ENCODE assay signal across 29 mouse cellular contexts in the genomic region with DNA sequence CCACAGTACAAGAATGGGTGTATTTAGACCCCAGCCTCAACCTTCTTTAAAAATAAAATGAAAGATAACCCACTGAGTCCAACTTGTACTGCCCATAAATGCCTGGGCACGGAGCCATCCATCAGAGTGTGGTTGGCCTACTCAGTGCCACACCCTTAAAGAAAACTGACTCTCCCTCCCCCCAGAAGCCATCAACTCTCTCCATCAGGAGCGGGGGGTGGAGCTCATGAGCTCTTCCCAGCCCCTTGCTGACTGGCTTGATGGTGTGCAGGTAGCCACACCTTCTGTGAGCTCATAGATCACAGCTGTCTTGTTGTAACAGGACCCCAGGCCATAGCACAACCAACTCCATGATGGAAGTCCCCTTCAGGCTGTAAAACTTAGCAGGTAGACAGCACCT. TPM values are rescaled to one million over a fixed set of nuclear protein-coding genes. Genes with fewer than 3 reads are reported as not detected.
A peak's percentile ranks its signal among the peaks of the same experiment; 100 is the strongest.
DNase-seq lines count a peak whose midpoint lies in the region; ATAC-seq and TF ChIP-seq lines count a peak whose summit lies in the region.
"Had no signal": no experiment of that assay in that cellular context is flagged by ENCODE, and none has a peak within 500 bp of the region (broad histone marks: within the 10 kb centered on the region; RNA-seq: fewer than 3 reads in every experiment).

No protein-coding gene starts in this region.

- WGBS in lung, embryonic 14.5 days = 58% methylated on average over 2 of the region's 2 CpGs
- WGBS in lung, postnatal 0 days = 45% methylated on average over 2 of the region's 2 CpGs
- WGBS in limb, embryonic 14.5 days = 49% methylated on average over 2 of the region's 2 CpGs
- WGBS in stomach, postnatal 0 days = 49% methylated on average over 2 of the region's 2 CpGs

- no peak overlapping the region for H3K4me3 ChIP-seq in lung, embryonic 14.5 days (ENCODE audit: low read depth, low read length)
- no peak overlapping the region for H3K4me3 ChIP-seq in lung, postnatal 0 days (ENCODE audit: low read depth, low read length)
- no peak overlapping the region for H3K4me3 ChIP-seq in limb, embryonic 14.5 days (replicated peaks; ENCODE audit: low read length)
- no peak overlapping the region for H3K4me3 ChIP-seq in stomach, postnatal 0 days (ENCODE audit: low read depth, low read length)
- H3K4me3 ChIP-seq: embryonic facial prominence, embryonic 12.5 days; forebrain, embryonic 10.5 days; heart, embryonic 12.5 days; hindbrain, embryonic 10.5 days; left cerebral cortex, adult 2 months; lung, embryonic 15.5 days; midbrain, embryonic 15.5 days had no signal

- no peak overlapping the region for H3K4me2 ChIP-seq in lung, embryonic 14.5 days
- H3K4me2 ChIP-seq in lung, postnatal 0 days (replicated peaks; ENCODE audit: low read depth, low read length) = no peak overlapping the region
- H3K4me2 ChIP-seq in limb, embryonic 14.5 days (replicated peaks; ENCODE audit: low read depth, low read length, severe bottlenecking) = no peak overlapping the region
- no peak overlapping the region for H3K4me2 ChIP-seq in stomach, postnatal 0 days (replicated peaks; ENCODE audit: low read depth)
- H3K4me2 ChIP-seq: embryonic facial prominence, embryonic 12.5 days; heart, embryonic 12.5 days; lung, embryonic 15.5 days; midbrain, embryonic 15.5 days had no signal

- no peak overlapping the region for H3K9ac ChIP-seq in lung, embryonic 14.5 days
- no peak overlapping the region for H3K9ac ChIP-seq in lung, postnatal 0 days (replicated peaks; ENCODE audit: low read depth)
- H3K9ac ChIP-seq in limb, embryonic 14.5 days (ENCODE audit: low read depth, low read length, severe bottlenecking) = no peak overlapping the region
- no peak overlapping the region for H3K9ac ChIP-seq in stomach, postnatal 0 days (ENCODE audit: low read length)
- H3K9ac ChIP-seq: embryonic facial prominence, embryonic 12.5 days; heart, embryonic 12.5 days; liver, embryonic 14.5 days; lung, embryonic 15.5 days; midbrain, embryonic 15.5 days had no signal

- no peak overlapping the region for H3K27ac ChIP-seq in lung, embryonic 14.5 days (ENCODE audit: low read depth)
- no peak overlapping the region for H3K27ac ChIP-seq in lung, postnatal 0 days (ENCODE audit: low read length)
- no peak overlapping the region for H3K27ac ChIP-seq in limb, embryonic 14.5 days (replicated peaks; ENCODE audit: low read depth, low read length)
- no peak overlapping the region; the same call in 1 of the 2 replicates for H3K27ac ChIP-seq in stomach, postnatal 0 days (replicated peaks)
- H3K27ac ChIP-seq: embryonic facial prominence, embryonic 12.5 days; forebrain, embryonic 10.5 days; hindbrain, embryonic 10.5 days; hindbrain, postnatal 0 days; left cerebral cortex, adult 2 months; liver, embryonic 14.5 days; lung, embryonic 15.5 days; midbrain, embryonic 15.5 days had no signal

- H3K4me1 ChIP-seq in lung, embryonic 14.5 days (ENCODE audit: insufficient read depth) = no peaks in the 10 kb centered on the region
- no peaks in the 10 kb centered on the region for H3K4me1 ChIP-seq in lung, postnatal 0 days (ENCODE audit: insufficient read depth, low read depth, low read length)
- peaks cover 14% of the 10 kb centered on the region for H3K4me1 ChIP-seq in limb, embryonic 14.5 days (ENCODE audit: control insufficient read depth, insufficient read depth, low read length)
- no peaks in the 10 kb centered on the region for H3K4me1 ChIP-seq in stomach, postnatal 0 days (replicated peaks; ENCODE audit: control insufficient read depth, insufficient read depth)
- H3K4me1 ChIP-seq: forebrain, embryonic 10.5 days; heart, embryonic 12.5 days; hindbrain, embryonic 10.5 days; midbrain, embryonic 15.5 days had no signal

- H3K36me3 ChIP-seq in lung, embryonic 14.5 days (ENCODE audit: insufficient read depth) = no peaks in the 10 kb centered on the region
- H3K36me3 ChIP-seq in lung, postnatal 0 days (ENCODE audit: insufficient read depth, low read length) = no peaks in the 10 kb centered on the region
- H3K36me3 ChIP-seq in limb, embryonic 14.5 days (ENCODE audit: control insufficient read depth, insufficient read depth, low read length) = no peaks in the 10 kb centered on the region
- no peaks in the 10 kb centered on the region for H3K36me3 ChIP-seq in stomach, postnatal 0 days (ENCODE audit: control insufficient read depth, insufficient read depth, low read length)
- H3K36me3 ChIP-seq: embryonic facial prominence, embryonic 12.5 days; forebrain, embryonic 10.5 days; heart, embryonic 12.5 days; hindbrain, embryonic 10.5 days; lung, embryonic 15.5 days; midbrain, embryonic 15.5 days had no signal

- H3K9me3 ChIP-seq in lung, embryonic 14.5 days (ENCODE audit: low read depth, low read length) = no peaks in the 10 kb centered on the region
- H3K9me3 ChIP-seq in lung, postnatal 0 days (ENCODE audit: low read length) = no peaks in the 10 kb centered on the region
- no peaks in the 10 kb centered on the region for H3K9me3 ChIP-seq in limb, embryonic 14.5 days (ENCODE audit: control insufficient read depth, low read length)
- no peaks in the 10 kb centered on the region for H3K9me3 ChIP-seq in stomach, postnatal 0 days (ENCODE audit: control insufficient read depth, low read length)
- H3K9me3 ChIP-seq: embryonic facial prominence, embryonic 12.5 days; forebrain, embryonic 10.5 days; heart, embryonic 12.5 days; hindbrain, embryonic 10.5 days; lung, embryonic 15.5 days; midbrain, embryonic 15.5 days had no signal

- no peak for TF ChIP-seq CTCF in lung, embryonic 14.5 days (IDR thresholded peaks at IDR 0.05; ENCODE audit: low read depth)
- no peak for TF ChIP-seq CTCF in lung, postnatal 0 days (IDR thresholded peaks at IDR 0.05)
- TF ChIP-seq CTCF in stomach, postnatal 0 days (IDR thresholded peaks at IDR 0.05; ENCODE audit: low read depth) = no peak

- no peak for ATAC-seq in lung, embryonic 14.5 days (ENCODE audit: insufficient read depth)
- no peak for ATAC-seq in lung, postnatal 0 days
- ATAC-seq in limb, embryonic 14.5 days (ENCODE audit: low FRiP score, low read depth) = no peak; the same call in 1 of the 2 replicates
- peak; percentile 71; the same call in 1 of the 2 replicates for ATAC-seq in stomach, postnatal 0 days (ENCODE audit: low FRiP score, low TSS enrichment)
- ATAC-seq: forebrain, embryonic 16.5 days; hindbrain, postnatal 0 days; midbrain, embryonic 15.5 days had no signal

- no peak for TF ChIP-seq EP300 in lung, postnatal 0 days (IDR thresholded peaks at IDR 0.05)
- TF ChIP-seq EP300 in stomach, postnatal 0 days (optimal IDR thresholded peaks at IDR 0.05) = no peak

- H3K27me3 ChIP-seq in lung, embryonic 14.5 days (ENCODE audit: insufficient read depth, low read length) = no peaks in the 10 kb centered on the region
- H3K27me3 ChIP-seq in lung, postnatal 0 days (replicated peaks; ENCODE audit: insufficient read depth, low read length) = no peaks in the 10 kb centered on the region
- H3K27me3 ChIP-seq in limb, embryonic 14.5 days (ENCODE audit: control insufficient read depth, insufficient read depth, low read length) = no peaks in the 10 kb centered on the region
- no peaks in the 10 kb centered on the region for H3K27me3 ChIP-seq in stomach, postnatal 0 days (ENCODE audit: control insufficient read depth, insufficient read depth, low read length)
- H3K27me3 ChIP-seq: embryonic facial prominence, embryonic 12.5 days; heart, embryonic 12.5 days; lung, embryonic 15.5 days; midbrain, embryonic 15.5 days had no signal

- TF ChIP-seq POLR2A in limb, embryonic 14.5 days (IDR thresholded peaks at IDR 0.05; ENCODE audit: borderline replicate concordance, extremely low read depth, insufficient read depth, insufficient read length) = no peak

- DNase-seq in lung, embryonic 14.5 days = peak; percentile 3
- DNase-seq in lung, postnatal 0 days (ENCODE audit: low spot score) = no peak
- peak; percentile 14 for DNase-seq in ZHBTc4 (ENCODE audit: low read depth, low spot score)
- peak; percentile 11 for DNase-seq in limb, embryonic 14.5 days (ENCODE audit: low spot score)
- peak; percentile 62 for DNase-seq in stomach, postnatal 0 days (ENCODE audit: low spot score)
- DNase-seq in cerebellum, adult 18-20 months = no peak
- DNase-seq in thymus, postnatal 25 days = no peak
- DNase-seq in embryo, embryonic 11 days = no peak
- DNase-seq: adrenal gland, postnatal 36 days; B cell, adult 2 months; cerebellum, adult 9-11 months; gastrocnemius, postnatal 14 days; heart, adult 18-20 months; heart, postnatal 10 days; kidney, adult 2 months; kidney, postnatal 10 days; lung, postnatal 4 days; right cerebral cortex, adult 18-20 months; thymus, postnatal 36 days had no signal

RNA-seq across cellular contexts. Expression of gene Rhobtb1, which starts 6.2 kb away (rescaled TPM):
- polyA plus RNA-seq in lung, embryonic 14.5 days (2014; fragmentation: Nextera tagmentation; extraction: Ambion mirVana) = 19.4 and 20.1 TPM in 2 replicates
- 12.7 and 15.2 TPM in 2 replicates for polyA plus RNA-seq in lung, postnatal 0 days (2015; fragmentation: Nextera tagmentation; extraction: Ambion mirVana)
- 17.5 and 18.1 TPM in 2 replicates for polyA plus RNA-seq in limb, embryonic 14.5 days (2012; rRNA removed)
- polyA plus RNA-seq in limb, embryonic 14.5 days (2014; fragmentation: Nextera tagmentation; extraction: Ambion mirVana) = 35.0 and 38.6 TPM in 2 replicates
- 27.1 and 34.4 TPM in 2 replicates for polyA plus RNA-seq in stomach, postnatal 0 days (2015; fragmentation: Nextera tagmentation; extraction: Ambion mirVana)

RNA-seq across cellular contexts. Expression of gene A930033H14Rik, which starts 55.4 kb away (rescaled TPM):
- polyA plus RNA-seq in lung, embryonic 14.5 days (2014; fragmentation: Nextera tagmentation; extraction: Ambion mirVana) = 1.8 and 1.9 TPM in 2 replicates
- polyA plus RNA-seq in lung, postnatal 0 days (2015; fragmentation: Nextera tagmentation; extraction: Ambion mirVana) = 0.90 and 1.00 TPM in 2 replicates
- polyA plus RNA-seq in limb, embryonic 14.5 days (2012; rRNA removed) = 2.9 and 4.2 TPM in 2 replicates
- 3.1 and 3.2 TPM in 2 replicates for polyA plus RNA-seq in limb, embryonic 14.5 days (2014; fragmentation: Nextera tagmentation; extraction: Ambion mirVana)
- polyA plus RNA-seq in stomach, postnatal 0 days (2015; fragmentation: Nextera tagmentation; extraction: Ambion mirVana) = 1.2 and 1.5 TPM in 2 replicates

Comparison
In these comparisons a context has a peak if more than half of its experiments do, and no peak if none do; other contexts are left out.
1. DNase-seq: peak in lung, embryonic 14.5 days (single experiment), ZHBTc4 (single experiment), limb, embryonic 14.5 days (single experiment) and stomach, postnatal 0 days (single experiment); none in lung, postnatal 0 days (single experiment), cerebellum, adult 18-20 months (0 of 2), thymus, postnatal 25 days (single experiment) and embryo, embryonic 11 days (single experiment).